ENCODE assay signal across 8 mouse cellular contexts in genomic region chr3:37655933-37656633, GRCm38 (mm10). TPM values are rescaled to one million over a fixed set of nuclear protein-coding genes. Genes with fewer than 3 reads are reported as not detected.
DNase-seq lines count a peak whose midpoint lies in the region; ATAC-seq and TF ChIP-seq lines count a peak whose summit lies in the region.

No protein-coding gene starts in this region.

- 21% methylated on average over 20 of the region's 20 CpGs for WGBS in heart, embryonic 15.5 days
- 24% methylated on average over 20 of the region's 20 CpGs for WGBS in liver, postnatal 0 days (ENCODE audit: insufficient replicate concordance)
- 28% methylated on average over 20 of the region's 20 CpGs for WGBS in stomach, embryonic 16.5 days

- TF ChIP-seq CTCF in liver, postnatal 0 days (IDR thresholded peaks at IDR 0.05; ENCODE audit: low read depth), result no peak

- intact Hi-C loops in left cerebral cortex, postnatal 10 days (cut with DNase I), result no loop called here
- intact Hi-C loops in left cerebral cortex, postnatal 25 days (cut with DNase I), result no loop called here

- H3K4me1 ChIP-seq in heart, embryonic 15.5 days (replicated peaks), result peaks cover 33% of the 10 kb centered on the region
- peaks cover 38% of the 10 kb centered on the region for H3K4me1 ChIP-seq in liver, postnatal 0 days (ENCODE audit: insufficient read depth)
- peaks cover 16% of the 10 kb centered on the region for H3K4me1 ChIP-seq in stomach, embryonic 16.5 days (ENCODE audit: control insufficient read depth, insufficient read depth, low read length)

- H3K36me3 ChIP-seq in heart, embryonic 15.5 days, result no peaks in the 10 kb centered on the region
- H3K36me3 ChIP-seq in liver, postnatal 0 days (replicated peaks; ENCODE audit: insufficient read depth, low read length), result no peaks in the 10 kb centered on the region
- H3K36me3 ChIP-seq in stomach, embryonic 16.5 days (ENCODE audit: control insufficient read depth, insufficient read depth, low read length), result no peaks in the 10 kb centered on the region

- ATAC-seq in heart, embryonic 15.5 days (replicated peaks; ENCODE audit: insufficient number of reproducible peaks, insufficient read depth, low FRiP score, low read depth), result no peak
- ATAC-seq in liver, postnatal 0 days, result no peak
- no peak for ATAC-seq in stomach, embryonic 16.5 days (ENCODE audit: insufficient read depth, low FRiP score)
- ATAC-seq in megakaryocyte progenitor cell, adult 5-6 weeks (replicated peaks; ENCODE audit: poor library complexity), result no peak

- H3K4me2 ChIP-seq in heart, embryonic 15.5 days, result peak overlapping the region; percentile 57
- H3K4me2 ChIP-seq in liver, postnatal 0 days (ENCODE audit: low read depth, low read length), result peak overlapping the region; percentile 52
- H3K4me2 ChIP-seq in stomach, embryonic 16.5 days (ENCODE audit: low read depth, low read length), result peak overlapping the region; percentile 41

- H3K27ac ChIP-seq in heart, embryonic 15.5 days, result no peak overlapping the region
- no peak overlapping the region for H3K27ac ChIP-seq in liver, postnatal 0 days (ENCODE audit: low read depth)
- H3K27ac ChIP-seq in stomach, embryonic 16.5 days (ENCODE audit: low read length), result peak overlapping the region; percentile 49; the same call in 1 of the 2 replicates

- H3K9me3 ChIP-seq in heart, embryonic 15.5 days (replicated peaks), result no peaks in the 10 kb centered on the region
- H3K9me3 ChIP-seq in liver, postnatal 0 days (ENCODE audit: low read length), result no peaks in the 10 kb centered on the region
- no peaks in the 10 kb centered on the region for H3K9me3 ChIP-seq in stomach, embryonic 16.5 days (replicated peaks; ENCODE audit: control insufficient read depth, low read length)

- 0 out of 2 replicates have a peak overlapping the region, but pooled peaks have one; percentile 18 for H3K9ac ChIP-seq in heart, embryonic 15.5 days
- no peak overlapping the region for H3K9ac ChIP-seq in liver, postnatal 0 days (replicated peaks)
- H3K9ac ChIP-seq in stomach, embryonic 16.5 days (ENCODE audit: low read length), result peak overlapping the region; percentile 47

- DNase-seq in left cerebral cortex, postnatal 10 days (ENCODE audit: extremely low spot score in 1 of 2, low spot score in 2 of 2), result peak; percentile 48 to 59
- DNase-seq in left cerebral cortex, postnatal 25 days (ENCODE audit: low spot score in 2 of 2), result no peak
- DNase-seq in cerebellum, postnatal 36 days, result peak; percentile 29 to 40
- DNase-seq in liver, postnatal 0 days, result no peak
- no peak for DNase-seq in urinary bladder, postnatal 25 days (ENCODE audit: low spot score)

- no peak for TF ChIP-seq EP300 in liver, postnatal 0 days (IDR thresholded peaks at IDR 0.05; ENCODE audit: low read depth)

- H3K4me3 ChIP-seq in heart, embryonic 15.5 days, result peak overlapping the region; percentile 30
- no peak overlapping the region for H3K4me3 ChIP-seq in liver, postnatal 0 days (ENCODE audit: low read depth, low read length)
- peak overlapping the region; percentile 2; the same call in 1 of the 2 replicates for H3K4me3 ChIP-seq in stomach, embryonic 16.5 days (replicated peaks; ENCODE audit: low read length)

- no peaks in the 10 kb centered on the region for H3K27me3 ChIP-seq in heart, embryonic 15.5 days
- no peaks in the 10 kb centered on the region for H3K27me3 ChIP-seq in liver, postnatal 0 days (ENCODE audit: insufficient read depth, low read length)
- no peaks in the 10 kb centered on the region for H3K27me3 ChIP-seq in stomach, embryonic 16.5 days (ENCODE audit: control insufficient read depth, insufficient read depth, low read length)

RNA-seq across cellular contexts. Expression of gene Spry1, which starts 16.3 kb away (rescaled TPM):
- 10 to 100 TPM; 15.3 to 16.0 TPM for total RNA-seq in left cerebral cortex, postnatal 10 days (2021)
- 10 to 100 TPM; 12.0 to 12.2 TPM for total RNA-seq in left cerebral cortex, postnatal 25 days (2021)
- polyA plus RNA-seq in heart, embryonic 15.5 days (2015; fragmentation: Nextera tagmentation; extraction: Ambion mirVana), result 7.2 and 9.1 TPM in 2 replicates
- polyA plus RNA-seq in liver, postnatal 0 days (2015; fragmentation: Nextera tagmentation; extraction: Ambion mirVana), result 3.7 and 4.8 TPM in 2 replicates
- polyA plus RNA-seq in stomach, embryonic 16.5 days (2015; fragmentation: Nextera tagmentation; extraction: Ambion mirVana), result 12.8 and 13.5 TPM in 2 replicates
- total RNA-seq in megakaryocyte progenitor cell, adult 5-6 weeks (2015), result 4.0 TPM in 2 replicates
- 1.3 and 2.7 TPM in 2 replicates for total RNA-seq in megakaryocyte progenitor cell, adult 5-6 weeks (2017)

Comparison
In these comparisons a context has a peak if more than half of its experiments do, and no peak if none do; other contexts are left out.
1. DNase-seq: peak in left cerebral cortex, postnatal 10 days (2 of 2) and cerebellum, postnatal 36 days (2 of 2); none in left cerebral cortex, postnatal 25 days (0 of 2), liver, postnatal 0 days (single experiment) and urinary bladder, postnatal 25 days (single experiment).
2. Peak in every context shown above with its lines, with median percentiles within 50 percentile points of each other: H3K4me2 ChIP-seq.